Mouse (Mus musculus) embryonic fibroblast, embryonic 13.5 days (primary cell): ENCODE measurements around the gene Litaf. TPM values are rescaled to one million over a fixed set of nuclear protein-coding genes. Genes with fewer than 3 reads are reported as not detected.

Experiments
- H3K27ac ChIP-seq: 2 replicates; pipeline ENCODE4 v1.5.1; 2012; ENCODE audit warnings: low read length, control low read depth, inconsistent platforms; ENCODE audit not compliant: insufficient read depth
- H3K4me1 ChIP-seq: 2 replicates; pipeline ENCODE4 v1.6.1; 2011; ENCODE audit warnings: low read length; ENCODE audit not compliant: control insufficient read depth, insufficient read depth
- H3K4me3 ChIP-seq: 2 replicates; pipeline ENCODE4 v1.5.1; 2011; ENCODE audit warnings: mild to moderate bottlenecking, control low read depth, low read length; ENCODE audit not compliant: insufficient read depth
- CTCF ChIP-seq: IDR thresholded peaks from 2 replicates; pipeline ENCODE4 v1.5.1; 2011; ENCODE audit warnings: mild to moderate bottlenecking, control low read depth, low read length, moderate library complexity, borderline replicate concordance; ENCODE audit not compliant: insufficient read depth
- POLR2A ChIP-seq: IDR thresholded peaks from 2 replicates; pipeline ENCODE4 v1.6.1; 2011; ENCODE audit warnings: low read depth, mild to moderate bottlenecking, control low read depth, low read length, moderate library complexity
- polyA plus RNA-seq: library from polyadenylated mRNA; stranded (reverse); fragments of >200 nt; gene quantifications from 2 replicates; pipeline ENCODE4 v1.2.4, GENCODE M21; 2011; ENCODE audit warnings: low read depth; ENCODE audit not compliant: missing spikeins, insufficient read length

Litaf gene
- polyA plus RNA-seq, 1 experiment = 88.1 TPM

- Histone ChIP-seq H3K4me1 (0 out of 2 replicates have a peak, but pooled peaks cover 4% of the 10 kb centered on the region), H3K4me3 (no peak overlapping the region), H3K27ac (no peak overlapping the region)
- TF ChIP-seq POLR2A = no peak
- TF ChIP-seq CTCF = no peak
Measured at GRCm38 (mm10) chr16:11068666-11069065, 2.7 kb upstream of the Litaf start.

- Histone ChIP-seq H3K4me1 (peaks cover 12% of the 10 kb centered on the region; the same call in 1 of the 2 replicates), H3K4me3 (peak overlapping the region; percentile 53), H3K27ac (peak overlapping the region; percentile 24; the same call in 1 of the 2 replicates)
- TF ChIP-seq POLR2A (no peak), CTCF (no peak)
Measured at GRCm38 (mm10) chr16:11066833-11067191, 855 bp upstream of the Litaf start.

- TF ChIP-seq CTCF = no peak
- TF ChIP-seq POLR2A = no peak
- H3K27ac ChIP-seq = no peak overlapping the region
- peak overlapping the region; percentile 14 for H3K4me3 ChIP-seq
- peaks cover 12% of the 10 kb centered on the region; the same call in 1 of the 2 replicates for H3K4me1 ChIP-seq
Measured at GRCm38 (mm10) chr16:11065431-11065830, 526 bp downstream of the Litaf start.

- H3K4me1 ChIP-seq = peaks cover 12% of the 10 kb centered on the region; the same call in 1 of the 2 replicates
Measured at GRCm38 (mm10) chr16:11064742-11065141, 1.2 kb downstream of the Litaf start.

GRCm38 (mm10) chr16:11064341-11064740 is 1.6 kb downstream of the Litaf start:
- peaks cover 12% of the 10 kb centered on the region; the same call in 1 of the 2 replicates for H3K4me1 ChIP-seq

More at GRCm38 (mm10) chr16:11064742-11065141, 1.2 kb downstream of the Litaf start:
- TF ChIP-seq POLR2A (no peak), CTCF (no peak)
- Histone ChIP-seq H3K27ac (no peak overlapping the region), H3K4me3 (no peak overlapping the region)

GRCm38 (mm10) chr16:11062794-11063721 is 2.9 kb downstream of the Litaf start:
- H3K27ac ChIP-seq = peak overlapping the region; percentile 65
- peaks cover 12% of the 10 kb centered on the region; the same call in 1 of the 2 replicates for H3K4me1 ChIP-seq
- TF ChIP-seq POLR2A = peak; percentile 47; the same call in 1 of the 2 replicates
- TF ChIP-seq CTCF = no peak
- no peak overlapping the region for H3K4me3 ChIP-seq

More at GRCm38 (mm10) chr16:11064341-11064740, 1.6 kb downstream of the Litaf start:
- Histone ChIP-seq H3K4me3 (no peak overlapping the region), H3K27ac (no peak overlapping the region)
- TF ChIP-seq CTCF = no peak
- TF ChIP-seq POLR2A = no peak

- TF ChIP-seq POLR2A (no peak), CTCF (no peak)
- peaks cover 12% of the 10 kb centered on the region; the same call in 1 of the 2 replicates for H3K4me1 ChIP-seq
- no peak within 1 kb of the TSS for H3K27ac ChIP-seq
- no peak within 1 kb of the TSS for H3K4me3 ChIP-seq
Measured at GRCm38 (mm10) chr16:11060645-11061044, 5.3 kb downstream of the Litaf start, which contains the start of gene Snn. Snn (plus strand) TSS chr16:11060945.

- H3K27ac ChIP-seq = no peak overlapping the region
- no peak for TF ChIP-seq CTCF
- no peak for TF ChIP-seq POLR2A
- no peak overlapping the region for H3K4me3 ChIP-seq
- no peaks in the 10 kb centered on the region for H3K4me1 ChIP-seq
Measured at GRCm38 (mm10) chr16:11055916-11056315, 10.0 kb downstream of the Litaf start.

- Histone ChIP-seq H3K27ac (no peak overlapping the region), H3K4me3 (no peak overlapping the region), H3K4me1 (no peaks in the 10 kb centered on the region)
- TF ChIP-seq CTCF (no peak), POLR2A (no peak)
Measured at GRCm38 (mm10) chr16:11054871-11055270, 11.1 kb downstream of the Litaf start.

- no peak for TF ChIP-seq CTCF
- TF ChIP-seq POLR2A = no peak
- Histone ChIP-seq H3K4me1 (no peaks in the 10 kb centered on the region), H3K4me3 (no peak overlapping the region), H3K27ac (no peak overlapping the region)
Measured at GRCm38 (mm10) chr16:11054409-11054808, 11.5 kb downstream of the Litaf start.
